Mouse (Mus musculus): ENCODE data around the gene Emg1. TPM values are rescaled to one million over a fixed set of nuclear protein-coding genes. Genes with fewer than 3 reads are reported as not detected.

Emg1 gene
- polyA plus RNA-seq, 1 experiment from 2014 or later, result 93.9 TPM

- Histone ChIP-seq H3K4me2 (replicated peaks; ENCODE audit: low read depth) (no peak overlapping the region), H3K36me3 (ENCODE audit: control insufficient read depth, insufficient read depth, low read length) (peaks cover 15% of the 10 kb centered on the region), H3K27ac (replicated peaks) (no peak overlapping the region), H3K27me3 (ENCODE audit: control insufficient read depth, insufficient read depth, low read length) (no peaks in the 10 kb centered on the region), H3K4me1 (replicated peaks; ENCODE audit: control insufficient read depth, insufficient read depth) (peaks cover 3% of the 10 kb centered on the region; the same call in 1 of the 2 replicates), H3K9ac (ENCODE audit: low read length) (no peak overlapping the region), H3K4me3 (ENCODE audit: low read depth, low read length) (no peak overlapping the region), H3K9me3 (ENCODE audit: control insufficient read depth, low read length) (no peaks in the 10 kb centered on the region)
- ATAC-seq (ENCODE audit: low FRiP score, low TSS enrichment) (no peak), DNase-seq (ENCODE audit: low spot score) (no peak)
- TF ChIP-seq CTCF (IDR thresholded peaks at IDR 0.05; ENCODE audit: low read depth), result no peak
- TF ChIP-seq EP300 (optimal IDR thresholded peaks at IDR 0.05), result no peak
- 91% methylated on average over 15 of the region's 15 CpGs for WGBS
Measured at GRCm38 (mm10) chr6:124742839-124743514, 31.0 kb upstream of the Emg1 start.

- H3K27ac ChIP-seq (replicated peaks), result peak overlapping the region; percentile 98
- 68% methylated on average over 3 of the region's 3 CpGs for WGBS
- peak overlapping the region; percentile 54; the same call in 1 of the 2 replicates for H3K4me3 ChIP-seq (ENCODE audit: low read depth, low read length)
Measured at GRCm38 (mm10) chr6:124741842-124742241, 29.9 kb upstream of the Emg1 start.

GRCm38 (mm10) chr6:124740888-124741761, 29.1 kb upstream of the Emg1 start, which contains the start of gene Grcc10:
Gene Grcc10, minus strand, starts transcription at chr6:124741374.
- peaks cover 11% of the 10 kb centered on the region for H3K36me3 ChIP-seq (ENCODE audit: control insufficient read depth, insufficient read depth, low read length)
- no peaks in the 10 kb centered on the region for H3K27me3 ChIP-seq (ENCODE audit: control insufficient read depth, insufficient read depth, low read length)
- H3K9me3 ChIP-seq (ENCODE audit: control insufficient read depth, low read length), result no peaks in the 10 kb centered on the region
- H3K9ac ChIP-seq (ENCODE audit: low read length), result peak within 1 kb of the TSS; percentile 78
- WGBS, result under 1% methylated on average over 41 of the region's 41 CpGs
- peaks cover 3% of the 10 kb centered on the region; the same call in 1 of the 2 replicates for H3K4me1 ChIP-seq (replicated peaks; ENCODE audit: control insufficient read depth, insufficient read depth)
- peak within 1 kb of the TSS; percentile 54 for H3K4me3 ChIP-seq (ENCODE audit: low read depth, low read length)
- DNase-seq (ENCODE audit: low spot score) (peak; percentile 88), ATAC-seq (ENCODE audit: low FRiP score, low TSS enrichment) (peak; percentile 71)
- peak within 1 kb of the TSS; percentile 92 for H3K4me2 ChIP-seq (replicated peaks; ENCODE audit: low read depth)
- peak; percentile 68 for TF ChIP-seq EP300 (optimal IDR thresholded peaks at IDR 0.05)
- no peak for TF ChIP-seq CTCF (IDR thresholded peaks at IDR 0.05; ENCODE audit: low read depth)
- peak within 1 kb of the TSS; percentile 98 for H3K27ac ChIP-seq (replicated peaks)

More at GRCm38 (mm10) chr6:124741842-124742241, 29.9 kb upstream of the Emg1 start:
- H3K4me2 ChIP-seq (replicated peaks; ENCODE audit: low read depth), result peak overlapping the region; percentile 92
- H3K9me3 ChIP-seq (ENCODE audit: control insufficient read depth, low read length), result no peaks in the 10 kb centered on the region
- TF ChIP-seq EP300 (optimal IDR thresholded peaks at IDR 0.05) (no peak), CTCF (IDR thresholded peaks at IDR 0.05; ENCODE audit: low read depth) (no peak)
- no peaks in the 10 kb centered on the region for H3K27me3 ChIP-seq (ENCODE audit: control insufficient read depth, insufficient read depth, low read length)
- ATAC-seq (ENCODE audit: low FRiP score, low TSS enrichment) (no peak), DNase-seq (ENCODE audit: low spot score) (no peak)
- peaks cover 11% of the 10 kb centered on the region for H3K36me3 ChIP-seq (ENCODE audit: control insufficient read depth, insufficient read depth, low read length)
- peaks cover 3% of the 10 kb centered on the region; the same call in 1 of the 2 replicates for H3K4me1 ChIP-seq (replicated peaks; ENCODE audit: control insufficient read depth, insufficient read depth)
- H3K9ac ChIP-seq (ENCODE audit: low read length), result peak overlapping the region; percentile 78

GRCm38 (mm10) chr6:124740211-124740887, 28.4 kb upstream of the Emg1 start:
- under 1% methylated on average over 28 of the region's 29 CpGs for WGBS

GRCm38 (mm10) chr6:124739231-124739796, 27.3 kb upstream of the Emg1 start:
- WGBS, result 74% methylated on average over 10 of the region's 10 CpGs
- Histone ChIP-seq H3K4me3 (ENCODE audit: low read depth, low read length) (no peak overlapping the region), H3K9me3 (ENCODE audit: control insufficient read depth, low read length) (no peaks in the 10 kb centered on the region)

More at GRCm38 (mm10) chr6:124740211-124740887, 28.4 kb upstream of the Emg1 start:
- DNase-seq (ENCODE audit: low spot score) (peak; percentile 77), ATAC-seq (ENCODE audit: low FRiP score, low TSS enrichment) (peak; percentile 2; the same call in 1 of the 2 replicates)
- Histone ChIP-seq H3K9ac (ENCODE audit: low read length) (peak overlapping the region; percentile 78), H3K36me3 (ENCODE audit: control insufficient read depth, insufficient read depth, low read length) (peaks cover 11% of the 10 kb centered on the region), H3K27me3 (ENCODE audit: control insufficient read depth, insufficient read depth, low read length) (no peaks in the 10 kb centered on the region), H3K4me1 (replicated peaks; ENCODE audit: control insufficient read depth, insufficient read depth) (peaks cover 3% of the 10 kb centered on the region; the same call in 1 of the 2 replicates), H3K9me3 (ENCODE audit: control insufficient read depth, low read length) (no peaks in the 10 kb centered on the region), H3K27ac (replicated peaks) (peak overlapping the region; percentile 98), H3K4me2 (replicated peaks; ENCODE audit: low read depth) (peak overlapping the region; percentile 92), H3K4me3 (ENCODE audit: low read depth, low read length) (peak overlapping the region; percentile 54)
- TF ChIP-seq EP300 (optimal IDR thresholded peaks at IDR 0.05), result no peak
- TF ChIP-seq CTCF (IDR thresholded peaks at IDR 0.05; ENCODE audit: low read depth), result peak; percentile 77

More at GRCm38 (mm10) chr6:124739231-124739796, 27.3 kb upstream of the Emg1 start:
- H3K4me2 ChIP-seq (replicated peaks; ENCODE audit: low read depth), result no peak overlapping the region; the same call in 1 of the 2 replicates
- H3K9ac ChIP-seq (ENCODE audit: low read length), result peak overlapping the region; percentile 23; the same call in 1 of the 2 replicates
- H3K36me3 ChIP-seq (ENCODE audit: control insufficient read depth, insufficient read depth, low read length), result peaks cover 11% of the 10 kb centered on the region
- H3K4me1 ChIP-seq (replicated peaks; ENCODE audit: control insufficient read depth, insufficient read depth), result peaks cover 3% of the 10 kb centered on the region; the same call in 1 of the 2 replicates
- TF ChIP-seq EP300 (optimal IDR thresholded peaks at IDR 0.05), result no peak
- no peak for TF ChIP-seq CTCF (IDR thresholded peaks at IDR 0.05; ENCODE audit: low read depth)
- no peak for ATAC-seq (ENCODE audit: low FRiP score, low TSS enrichment)
- no peaks in the 10 kb centered on the region for H3K27me3 ChIP-seq (ENCODE audit: control insufficient read depth, insufficient read depth, low read length)
- DNase-seq (ENCODE audit: low spot score), result no peak
- peak overlapping the region; percentile 86 for H3K27ac ChIP-seq (replicated peaks)
